Mouse (Mus musculus): ENCODE results near the gene Vmn1r83. TPM values are rescaled to one million over a fixed set of nuclear protein-coding genes. Genes with fewer than 3 reads are reported as not detected.

The Vmn1r83 gene
- polyA plus RNA-seq (2014; fragmentation: Illumina TruSeq; extraction: RNeasy Lipid Tissue Mini Kit (QIAGEN cat#74804); ENCODE audit: insufficient read depth, low read depth, low replicate concordance): not detected

GRCm38 (mm10) chr7:12329381-12329780, at the start of gene Vmn1r83:
Vmn1r83 (minus strand) TSS chr7:12329481.

GRCm38 (mm10) chr7:12369173-12369572, 39.9 kb upstream of the Vmn1r83 start, which contains the start of gene Vmn1r84:
Vmn1r84 (minus strand) TSS chr7:12369273.

GRCm38 (mm10) chr7:12300130-12300529, 29.2 kb downstream of the Vmn1r83 start, which contains the start of gene Vmn1r82:
Vmn1r82 (plus strand) TSS chr7:12300430.

Other genes with a start within 250 kb of the Vmn1r83 start
- gene Vmn1r78, start 179.2 kb downstream of the Vmn1r83 start, polyA plus RNA-seq (2014; fragmentation: Illumina TruSeq; extraction: RNeasy Lipid Tissue Mini Kit (QIAGEN cat#74804); ENCODE audit: insufficient read depth, low read depth, low replicate concordance): not detected
- not detected for gene Vmn1r79, start 158.2 kb downstream of the Vmn1r83 start, polyA plus RNA-seq (2014; fragmentation: Illumina TruSeq; extraction: RNeasy Lipid Tissue Mini Kit (QIAGEN cat#74804); ENCODE audit: insufficient read depth, low read depth, low replicate concordance)
- not detected for gene Vmn1r80, start 140.2 kb downstream of the Vmn1r83 start, polyA plus RNA-seq (2014; fragmentation: Illumina TruSeq; extraction: RNeasy Lipid Tissue Mini Kit (QIAGEN cat#74804); ENCODE audit: insufficient read depth, low read depth, low replicate concordance)
- gene Vmn1r81, start 61.2 kb downstream of the Vmn1r83 start, polyA plus RNA-seq (2014; fragmentation: Illumina TruSeq; extraction: RNeasy Lipid Tissue Mini Kit (QIAGEN cat#74804); ENCODE audit: insufficient read depth, low read depth, low replicate concordance): not detected
- gene Vmn1r82, start 29.1 kb downstream of the Vmn1r83 start, polyA plus RNA-seq (2014; fragmentation: Illumina TruSeq; extraction: RNeasy Lipid Tissue Mini Kit (QIAGEN cat#74804); ENCODE audit: insufficient read depth, low read depth, low replicate concordance): not detected
- not detected for gene Vmn1r84, start 39.8 kb upstream of the Vmn1r83 start, polyA plus RNA-seq (2014; fragmentation: Illumina TruSeq; extraction: RNeasy Lipid Tissue Mini Kit (QIAGEN cat#74804); ENCODE audit: insufficient read depth, low read depth, low replicate concordance)
- 0.32 TPM for gene Zfp551, start 93.3 kb upstream of the Vmn1r83 start, polyA plus RNA-seq (2014; fragmentation: Illumina TruSeq; extraction: RNeasy Lipid Tissue Mini Kit (QIAGEN cat#74804); ENCODE audit: insufficient read depth, low read depth, low replicate concordance)
- gene Zfp606, start 148.8 kb upstream of the Vmn1r83 start, polyA plus RNA-seq (2014; fragmentation: Illumina TruSeq; extraction: RNeasy Lipid Tissue Mini Kit (QIAGEN cat#74804); ENCODE audit: insufficient read depth, low read depth, low replicate concordance): 4.3 TPM
- not detected for gene 2900092C05Rik, start 183.0 kb upstream of the Vmn1r83 start, polyA plus RNA-seq (2014; fragmentation: Illumina TruSeq; extraction: RNeasy Lipid Tissue Mini Kit (QIAGEN cat#74804); ENCODE audit: insufficient read depth, low read depth, low replicate concordance)